Mouse (Mus musculus) effector memory CD4-positive, alpha-beta T cell, adult 5 months (primary cell): ENCODE measurements around the gene Gm29289. TPM values are rescaled to one million over a fixed set of nuclear protein-coding genes. Genes with fewer than 3 reads are reported as not detected.

Experiments used
- polyA plus RNA-seq: library from polyadenylated mRNA; unstranded; fragments of 100-300 nt; shearing (Covaris generic); gene quantifications from one replicate; pipeline ENCODE4 v1.2.1, GENCODE M21; 2017

Gm29289 gene
- polyA plus RNA-seq: not detected

DNA sequence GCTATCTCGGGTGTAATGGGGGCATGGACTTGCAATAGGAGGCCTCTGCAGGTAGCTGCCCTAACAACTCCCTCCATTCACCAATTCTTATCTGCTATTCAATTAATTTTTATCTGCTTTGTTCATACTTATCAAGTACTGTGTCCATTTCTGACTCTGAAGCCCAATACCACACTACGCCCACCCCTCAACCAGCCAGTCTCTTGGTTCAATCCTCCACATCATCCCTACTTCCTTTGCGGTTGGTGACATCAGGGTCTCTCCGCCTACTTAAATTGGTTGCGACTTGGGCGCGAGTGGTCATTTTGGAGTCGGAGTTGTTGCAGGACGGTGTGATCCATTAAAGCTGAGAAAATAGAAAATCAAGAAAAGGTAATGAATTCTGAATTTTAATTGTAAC, at the start of gene Gm29289:
TSS of gene Gm29289 (plus strand) at position 301 of the 400 bp plus-strand sequence.

DNA sequence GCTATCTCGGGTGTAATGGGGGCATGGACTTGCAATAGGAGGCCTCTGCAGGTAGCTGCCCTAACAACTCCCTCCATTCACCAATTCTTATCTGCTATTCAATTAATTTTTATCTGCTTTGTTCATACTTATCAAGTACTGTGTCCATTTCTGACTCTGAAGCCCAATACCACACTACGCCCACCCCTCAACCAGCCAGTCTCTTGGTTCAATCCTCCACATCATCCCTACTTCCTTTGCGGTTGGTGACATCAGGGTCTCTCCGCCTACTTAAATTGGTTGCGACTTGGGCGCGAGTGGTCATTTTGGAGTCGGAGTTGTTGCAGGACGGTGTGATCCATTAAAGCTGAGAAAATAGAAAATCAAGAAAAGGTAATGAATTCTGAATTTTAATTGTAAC, 31.7 kb upstream of the Gm29289 start, which contains the start of gene Gm10352:
TSS of gene Gm10352 (plus strand) at position 301 of the 400 bp plus-strand sequence.

Other genes with a start within 250 kb of the Gm29289 start
- not detected for gene H2al2b, start 211.9 kb upstream of the Gm29289 start, polyA plus RNA-seq
- gene Gm4064, start 136.4 kb upstream of the Gm29289 start, polyA plus RNA-seq: not detected
- not detected for gene Rbmy, start 101.9 kb upstream of the Gm29289 start, polyA plus RNA-seq
- gene Gm10256, start 101.9 kb upstream of the Gm29289 start, polyA plus RNA-seq: not detected
- gene Gm10352, start 31.6 kb upstream of the Gm29289 start, polyA plus RNA-seq: not detected